ENCODE assay signal across 16 mouse cellular contexts in genomic region chr17:83572366-83572765, GRCm38 (mm10). TPM values are rescaled to one million over a fixed set of nuclear protein-coding genes. Genes with fewer than 3 reads are reported as not detected.
DNase-seq lines count a peak whose midpoint lies in the region; ATAC-seq lines count a peak whose summit lies in the region.
"Had no signal": no experiment of that assay in that cellular context is flagged by ENCODE, and none has a peak within 500 bp of the region (broad histone marks: within the 10 kb centered on the region; RNA-seq: fewer than 3 reads in every experiment).

No protein-coding gene starts in this region.

- no peaks in the 10 kb centered on the region for H3K9me3 ChIP-seq in embryonic facial prominence, embryonic 14.5 days (ENCODE audit: control insufficient read depth, low read length)
- no peaks in the 10 kb centered on the region for H3K9me3 ChIP-seq in embryonic facial prominence, embryonic 10.5 days
- no peaks in the 10 kb centered on the region for H3K9me3 ChIP-seq in liver, embryonic 13.5 days (replicated peaks)
- no peaks in the 10 kb centered on the region for H3K9me3 ChIP-seq in liver, embryonic 11.5 days (ENCODE audit: control insufficient read depth, low read length)
- no peaks in the 10 kb centered on the region for H3K9me3 ChIP-seq in heart, embryonic 10.5 days
- H3K9me3 ChIP-seq: embryonic facial prominence, embryonic 12.5 days; midbrain, embryonic 13.5 days had no signal

- ATAC-seq in embryonic facial prominence, embryonic 14.5 days (ENCODE audit: low read depth) = no peak
- ATAC-seq in liver, embryonic 13.5 days (ENCODE audit: low read depth) = 0 out of 2 replicates have a peak, but pooled peaks have one; percentile 42
- no peak for ATAC-seq in liver, embryonic 11.5 days (replicated peaks; ENCODE audit: low FRiP score)
- ATAC-seq: inflammation-experienced regulatory T-cells, adult 6 months; midbrain, embryonic 13.5 days had no signal

- no peak overlapping the region for H3K4me3 ChIP-seq in embryonic facial prominence, embryonic 14.5 days (ENCODE audit: low read depth, low read length)
- H3K4me3 ChIP-seq in embryonic facial prominence, embryonic 10.5 days = no peak overlapping the region
- H3K4me3 ChIP-seq in liver, embryonic 13.5 days (replicated peaks) = no peak overlapping the region
- no peak overlapping the region for H3K4me3 ChIP-seq in liver, embryonic 11.5 days (ENCODE audit: low read depth, low read length)
- H3K4me3 ChIP-seq in heart, embryonic 10.5 days = no peak overlapping the region
- H3K4me3 ChIP-seq: embryonic facial prominence, embryonic 12.5 days; midbrain, embryonic 13.5 days; myocyte had no signal

- WGBS in embryonic facial prominence, embryonic 14.5 days = 33% methylated on average over 4 of the region's 4 CpGs
- 67% methylated on average over 4 of the region's 4 CpGs for WGBS in embryonic facial prominence, embryonic 10.5 days
- 57% methylated on average over 4 of the region's 4 CpGs for WGBS in liver, embryonic 13.5 days (ENCODE audit: insufficient replicate concordance)
- WGBS in liver, embryonic 11.5 days = 63% methylated on average over 4 of the region's 4 CpGs
- 54% methylated on average over 4 of the region's 4 CpGs for WGBS in heart, embryonic 10.5 days

- no peak overlapping the region for H3K9ac ChIP-seq in embryonic facial prominence, embryonic 14.5 days (ENCODE audit: low read depth, low read length)
- H3K9ac ChIP-seq in liver, embryonic 13.5 days = no peak overlapping the region
- H3K9ac ChIP-seq in liver, embryonic 11.5 days (ENCODE audit: low read depth, low read length) = no peak overlapping the region
- H3K9ac ChIP-seq: embryonic facial prominence, embryonic 12.5 days; midbrain, embryonic 13.5 days had no signal

- no peak overlapping the region for H3K4me2 ChIP-seq in embryonic facial prominence, embryonic 14.5 days (ENCODE audit: low read depth, low read length)
- no peak overlapping the region for H3K4me2 ChIP-seq in liver, embryonic 13.5 days
- H3K4me2 ChIP-seq in liver, embryonic 11.5 days = no peak overlapping the region
- H3K4me2 ChIP-seq: embryonic facial prominence, embryonic 12.5 days; midbrain, embryonic 13.5 days had no signal

- peak; percentile 49 for DNase-seq in embryonic facial prominence, embryonic 14.5 days (ENCODE audit: low spot score)
- DNase-seq in embryonic facial prominence, embryonic 10.5 days (ENCODE audit: low spot score) = no peak
- no peak for DNase-seq in liver, embryonic 13.5 days
- DNase-seq in liver, embryonic 11.5 days (ENCODE audit: low spot score) = no peak
- peak; percentile 32 for DNase-seq in NIH3T3 (ENCODE audit: low read depth)
- peak; percentile 35 to 68 for DNase-seq in kidney, postnatal 4 days
- DNase-seq in heart, embryonic 10.5 days (ENCODE audit: low spot score) = no peak
- no peak for DNase-seq in embryo, embryonic 9.5 days (ENCODE audit: extremely low spot score)
- DNase-seq: cerebellum, postnatal 36 days; gastrocnemius, postnatal 14 days; retina, postnatal 1 day had no signal

- H3K4me1 ChIP-seq in embryonic facial prominence, embryonic 14.5 days (ENCODE audit: control insufficient read depth, insufficient read depth, low read length) = no peaks in the 10 kb centered on the region
- H3K4me1 ChIP-seq in embryonic facial prominence, embryonic 10.5 days = peaks cover 30% of the 10 kb centered on the region
- no peaks in the 10 kb centered on the region for H3K4me1 ChIP-seq in liver, embryonic 13.5 days (replicated peaks)
- no peaks in the 10 kb centered on the region for H3K4me1 ChIP-seq in liver, embryonic 11.5 days (replicated peaks; ENCODE audit: control insufficient read depth, insufficient read depth, low read length)
- peaks cover 5% of the 10 kb centered on the region for H3K4me1 ChIP-seq in heart, embryonic 10.5 days

- no peaks in the 10 kb centered on the region for H3K27me3 ChIP-seq in embryonic facial prominence, embryonic 14.5 days (replicated peaks; ENCODE audit: control insufficient read depth, insufficient read depth, low read length)
- no peaks in the 10 kb centered on the region for H3K27me3 ChIP-seq in embryonic facial prominence, embryonic 10.5 days (replicated peaks; ENCODE audit: low read depth, poor library complexity, severe bottlenecking)
- H3K27me3 ChIP-seq in liver, embryonic 13.5 days = no peaks in the 10 kb centered on the region
- no peaks in the 10 kb centered on the region for H3K27me3 ChIP-seq in liver, embryonic 11.5 days (replicated peaks; ENCODE audit: control insufficient read depth, insufficient read depth, low read length)
- H3K27me3 ChIP-seq in heart, embryonic 10.5 days (ENCODE audit: insufficient read depth, poor library complexity, severe bottlenecking) = no peaks in the 10 kb centered on the region
- H3K27me3 ChIP-seq: embryonic facial prominence, embryonic 12.5 days; midbrain, embryonic 13.5 days had no signal

- H3K27ac ChIP-seq in embryonic facial prominence, embryonic 14.5 days (replicated peaks; ENCODE audit: low read depth, low read length) = no peak overlapping the region
- no peak overlapping the region for H3K27ac ChIP-seq in embryonic facial prominence, embryonic 10.5 days (replicated peaks)
- H3K27ac ChIP-seq in liver, embryonic 13.5 days = no peak overlapping the region
- H3K27ac ChIP-seq in liver, embryonic 11.5 days (ENCODE audit: low read depth, low read length) = no peak overlapping the region
- no peak overlapping the region for H3K27ac ChIP-seq in heart, embryonic 10.5 days
- H3K27ac ChIP-seq: embryonic facial prominence, embryonic 12.5 days; midbrain, embryonic 13.5 days had no signal

- no peaks in the 10 kb centered on the region for H3K36me3 ChIP-seq in embryonic facial prominence, embryonic 14.5 days (ENCODE audit: control insufficient read depth, insufficient read depth, low read length)
- H3K36me3 ChIP-seq in embryonic facial prominence, embryonic 10.5 days (replicated peaks) = no peaks in the 10 kb centered on the region
- no peaks in the 10 kb centered on the region for H3K36me3 ChIP-seq in liver, embryonic 13.5 days
- H3K36me3 ChIP-seq in liver, embryonic 11.5 days (ENCODE audit: control insufficient read depth, insufficient read depth, low read length) = no peaks in the 10 kb centered on the region
- H3K36me3 ChIP-seq in heart, embryonic 10.5 days = no peaks in the 10 kb centered on the region
- H3K36me3 ChIP-seq: embryonic facial prominence, embryonic 12.5 days; midbrain, embryonic 13.5 days had no signal

RNA-seq across cellular contexts. Expression of gene Cox7a2l, which starts 55.2 kb away (rescaled TPM):
- polyA plus RNA-seq in embryonic facial prominence, embryonic 14.5 days (2014; fragmentation: Nextera tagmentation; extraction: Ambion mirVana) = 182 and 193 TPM in 2 replicates
- polyA plus RNA-seq in embryonic facial prominence, embryonic 10.5 days (2016; fragmentation: Nextera tagmentation; extraction: Ambion mirVana) = 118 and 125 TPM in 2 replicates
- polyA plus RNA-seq in liver, embryonic 13.5 days (2015; fragmentation: Nextera tagmentation; extraction: Ambion mirVana) = 77.5 and 87.5 TPM in 2 replicates
- 134 and 136 TPM in 2 replicates for polyA plus RNA-seq in liver, embryonic 11.5 days (2014; fragmentation: Nextera tagmentation; extraction: Ambion mirVana)
- polyA plus RNA-seq in heart, embryonic 10.5 days (2016; fragmentation: Nextera tagmentation; extraction: Ambion mirVana) = 173 and 177 TPM in 2 replicates

RNA-seq across cellular contexts. Expression of gene Kcng3, which starts 59.3 kb away (rescaled TPM):
- polyA plus RNA-seq in embryonic facial prominence, embryonic 14.5 days (2014; fragmentation: Nextera tagmentation; extraction: Ambion mirVana) = not detected in 2 replicates
- not detected in 2 replicates for polyA plus RNA-seq in embryonic facial prominence, embryonic 10.5 days (2016; fragmentation: Nextera tagmentation; extraction: Ambion mirVana)
- 0.03 TPM in 1 of 2 replicates, not detected in the other for polyA plus RNA-seq in liver, embryonic 13.5 days (2015; fragmentation: Nextera tagmentation; extraction: Ambion mirVana)
- polyA plus RNA-seq in liver, embryonic 11.5 days (2014; fragmentation: Nextera tagmentation; extraction: Ambion mirVana) = 0.19 TPM in 1 of 2 replicates, not detected in the other
- not detected in 2 replicates for polyA plus RNA-seq in heart, embryonic 10.5 days (2016; fragmentation: Nextera tagmentation; extraction: Ambion mirVana)
- polyA plus RNA-seq: embryonic facial prominence, embryonic 12.5 days; heart, embryonic 14.5 days; inflammation-experienced regulatory T-cells, adult 6 months; midbrain, embryonic 13.5 days; myocyte had no signal

Comparison
In these comparisons a context has a peak if more than half of its experiments do, and no peak if none do; other contexts are left out.
1. DNase-seq: peak in embryonic facial prominence, embryonic 14.5 days (single experiment), NIH3T3 (single experiment) and kidney, postnatal 4 days (2 of 2); none in embryonic facial prominence, embryonic 10.5 days (single experiment), liver, embryonic 13.5 days (single experiment), liver, embryonic 11.5 days (single experiment), heart, embryonic 10.5 days (single experiment) and embryo, embryonic 9.5 days (single experiment).